Mouse (Mus musculus) cerebellum, adult 2 months (tissue): ENCODE results near the gene Map3k14.

Experiments used
- CTCF ChIP-seq: fragments of 200-500 bp; IDR thresholded peaks from 2 replicates; pipeline ENCODE4 v1.5.1; 2011; ENCODE audit warnings: low read depth, mild to moderate bottlenecking, control low read depth, low read length, moderate library complexity, borderline replicate concordance; ENCODE audit not compliant: insufficient read depth
- POLR2A ChIP-seq: fragments of 200-500 bp; IDR thresholded peaks from 2 replicates; pipeline ENCODE4 v1.6.1; 2011; ENCODE audit warnings: low read length, control low read depth, borderline replicate concordance; ENCODE audit not compliant: insufficient read depth

DNA sequence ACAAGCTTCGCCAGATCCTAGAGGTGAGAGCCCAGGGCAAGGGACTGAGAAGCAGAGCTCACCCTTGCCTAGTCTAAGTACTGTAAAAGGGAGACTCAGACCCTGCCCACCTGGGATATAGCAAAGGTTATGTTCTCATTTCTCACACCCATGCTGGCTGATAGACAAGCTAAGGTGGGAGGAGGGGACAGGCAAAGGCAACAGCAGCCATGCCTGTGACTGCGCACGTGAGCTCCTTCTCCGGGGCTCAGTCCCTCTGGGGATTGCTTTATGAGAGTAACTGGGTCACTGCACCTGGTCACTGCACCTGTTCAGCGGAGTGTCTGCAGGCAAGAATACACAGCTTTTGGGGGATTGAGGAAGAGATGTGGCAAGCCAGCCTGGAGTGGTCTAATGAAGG is 71.6 kb downstream of the Map3k14 start:
- no peak for TF ChIP-seq POLR2A
- TF ChIP-seq CTCF, result no peak
